Mouse (Mus musculus): ENCODE results near the gene Nufip2.
"Not testable (repeated sequence)": the region's sequence is repeated elsewhere in the genome, so short reads cannot be mapped to it uniquely, and the experiment has no call there.

Nufip2 gene

GRCm38 (mm10) chr11:77713736-77714135 lies 27.8 kb downstream of the Nufip2 start:
- DNase-seq = no peak

DNA sequence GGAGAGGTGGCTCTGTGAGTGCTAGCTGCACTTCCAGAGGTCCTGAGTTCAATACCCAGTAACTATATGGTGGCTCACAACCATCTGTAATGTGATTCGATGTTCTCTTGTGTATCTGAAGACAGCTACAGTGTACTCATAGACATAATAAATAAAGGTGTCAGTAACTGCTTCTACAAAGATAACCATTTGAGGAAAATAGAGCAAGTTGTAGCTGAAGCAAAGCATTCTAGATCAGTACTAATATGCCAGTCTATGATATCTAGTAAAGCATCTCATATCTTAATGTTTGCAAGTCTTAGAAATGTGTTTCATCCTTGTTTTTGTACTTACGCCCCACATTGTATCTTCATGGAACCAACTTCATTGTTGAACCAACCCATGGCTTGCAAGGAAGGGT lies 33.1 kb downstream of the Nufip2 start:
- no peak for DNase-seq

DNA sequence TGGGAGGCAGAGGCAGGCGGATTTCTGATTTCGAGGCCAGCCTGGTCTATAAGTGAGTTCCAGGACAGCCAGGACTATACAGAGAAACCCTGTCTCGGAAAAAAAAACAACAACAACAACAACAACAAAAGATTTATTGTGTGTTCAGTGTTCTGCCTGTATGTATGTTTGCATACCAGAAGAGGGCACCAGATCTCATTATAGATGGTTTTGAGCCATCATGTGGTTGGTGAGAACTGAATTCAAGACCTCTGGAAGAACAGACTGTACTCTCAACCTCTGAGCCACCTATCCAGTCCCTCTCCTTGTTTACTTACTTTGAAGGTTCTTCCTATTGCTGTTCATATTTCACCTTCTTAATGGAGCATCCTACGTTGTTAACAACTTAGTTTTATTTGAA lies 35.4 kb downstream of the Nufip2 start:
- no peak for DNase-seq

- DNase-seq = no peak
Measured at GRCm38 (mm10) chr11:77724766-77725165, 38.8 kb downstream of the Nufip2 start.

DNA sequence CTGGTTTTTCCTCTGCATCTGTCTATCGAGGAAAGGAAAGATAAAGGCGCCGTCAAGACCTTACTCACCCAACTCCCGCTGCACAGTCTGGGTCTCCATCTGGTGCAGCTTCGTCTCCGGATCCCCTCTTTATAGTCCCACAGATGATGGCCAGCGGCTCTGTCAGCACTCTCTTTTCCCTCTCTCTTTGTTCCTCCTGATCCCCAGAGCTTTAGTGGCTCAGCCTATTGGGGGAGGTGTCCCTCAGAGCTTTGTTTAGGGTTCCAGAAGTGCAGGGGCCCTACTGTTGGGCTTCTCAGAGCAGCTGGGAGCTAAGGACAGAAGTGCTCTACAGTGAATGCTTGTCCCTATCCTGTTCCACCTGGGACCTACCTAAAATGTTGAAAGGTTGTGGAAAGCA lies 39.2 kb downstream of the Nufip2 start, which contains the start of gene Cryba1:
Cryba1 (minus strand) TSS at position 101 of the 400 bp plus-strand sequence.
- DNase-seq = no peak

GRCm38 (mm10) chr11:77728587-77728986 lies 42.6 kb downstream of the Nufip2 start:
- no peak for DNase-seq

DNA sequence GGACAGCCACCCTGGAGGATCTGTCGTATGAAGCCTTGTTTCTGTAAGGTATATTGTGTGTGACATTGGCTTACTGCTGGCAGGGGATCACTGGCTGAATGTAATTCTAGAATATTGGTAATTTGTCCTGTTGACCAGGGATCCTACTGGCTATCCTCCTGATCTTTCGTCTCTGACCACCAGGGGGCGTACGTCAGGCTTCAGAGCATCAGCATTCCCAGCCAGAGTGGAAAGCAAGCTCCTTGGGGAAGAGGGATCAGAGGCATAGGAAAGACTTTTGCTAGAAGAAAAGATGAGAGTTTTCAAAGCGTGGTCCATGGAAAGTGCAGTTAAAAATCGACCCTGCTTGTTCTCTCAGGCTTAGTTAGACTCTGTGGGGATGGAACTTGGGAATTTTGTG lies 51.3 kb downstream of the Nufip2 start:
- DNase-seq = peak; percentile 95

GRCm38 (mm10) chr11:77738555-77738954 lies 52.6 kb downstream of the Nufip2 start:
- no peak for DNase-seq

- peak; percentile 72 for DNase-seq
Measured at GRCm38 (mm10) chr11:77743966-77744365, 58.0 kb downstream of the Nufip2 start.

- no peak for DNase-seq
Measured at GRCm38 (mm10) chr11:77746652-77747051, 60.7 kb downstream of the Nufip2 start.

DNA sequence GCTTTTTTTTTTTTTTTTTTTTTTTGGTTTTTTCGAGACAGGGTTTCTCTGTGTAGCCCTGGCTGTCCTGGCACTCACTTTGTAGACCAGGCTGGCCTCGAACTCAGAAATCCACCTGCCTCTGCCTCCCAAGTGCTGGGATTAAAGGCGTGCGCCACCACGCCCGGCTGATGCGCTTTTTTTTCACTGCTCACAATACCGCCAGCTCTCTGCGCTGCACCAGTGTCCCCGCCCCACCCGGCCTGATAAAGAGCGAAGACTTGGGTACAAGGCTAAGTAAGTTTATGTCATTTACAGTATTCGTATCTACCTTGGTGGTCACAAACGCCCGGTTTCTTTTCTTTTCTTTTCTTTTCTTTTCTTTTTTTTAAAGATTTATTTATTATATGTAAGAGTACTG lies 61.1 kb downstream of the Nufip2 start:
- not testable (repeated sequence) for DNase-seq

- no peak for DNase-seq
Measured at GRCm38 (mm10) chr11:77748996-77749395, 63.0 kb downstream of the Nufip2 start.

DNA sequence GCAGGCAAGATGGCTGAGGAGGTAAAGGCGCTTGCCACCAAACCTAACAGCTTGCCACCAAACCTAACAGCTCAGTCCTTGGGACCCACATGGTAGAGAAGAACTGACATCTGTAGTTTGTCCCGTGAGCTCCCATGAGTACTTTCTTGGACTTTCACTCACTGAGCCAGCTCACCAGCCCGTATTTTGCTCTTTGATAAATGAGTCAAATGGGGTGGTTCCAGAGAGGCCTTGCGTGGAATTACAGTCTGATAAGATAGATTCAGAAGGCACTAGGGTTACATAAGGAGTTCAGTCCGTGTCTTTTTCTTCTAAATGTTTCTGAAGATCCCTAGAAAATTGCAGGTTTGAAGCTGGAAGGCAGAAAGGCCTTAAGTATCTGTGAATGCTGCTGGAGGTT lies 66.6 kb downstream of the Nufip2 start:
- no peak for DNase-seq

DNA sequence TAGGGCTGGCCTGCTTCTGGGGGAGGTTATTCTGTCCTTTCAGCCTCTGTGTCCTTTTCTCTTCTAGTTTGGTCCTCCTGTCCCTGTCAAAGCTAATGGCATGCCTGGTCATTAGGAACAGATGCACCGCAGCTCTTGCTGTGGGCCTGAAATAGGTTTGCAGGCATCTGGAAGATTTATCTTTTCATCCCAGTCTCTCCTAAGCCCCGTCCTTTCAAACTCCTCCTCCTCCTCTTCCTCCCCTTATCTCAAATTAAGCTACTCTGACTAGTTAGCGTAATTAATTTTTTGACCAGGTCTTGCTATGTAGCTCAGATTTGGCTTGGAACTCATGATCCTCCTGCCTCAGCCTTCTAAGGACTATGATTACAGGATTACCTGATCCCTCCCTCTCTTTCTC lies 67.5 kb downstream of the Nufip2 start:
- DNase-seq = no peak

GRCm38 (mm10) chr11:77760031-77760430 lies 74.1 kb downstream of the Nufip2 start:
- DNase-seq = no peak

GRCm38 (mm10) chr11:77762783-77763672 lies 77.1 kb downstream of the Nufip2 start, which contains the start of gene Myo18a:
TSS of gene Myo18a (plus strand) at chr11:77763246.
- peak; percentile 86 for DNase-seq

DNA sequence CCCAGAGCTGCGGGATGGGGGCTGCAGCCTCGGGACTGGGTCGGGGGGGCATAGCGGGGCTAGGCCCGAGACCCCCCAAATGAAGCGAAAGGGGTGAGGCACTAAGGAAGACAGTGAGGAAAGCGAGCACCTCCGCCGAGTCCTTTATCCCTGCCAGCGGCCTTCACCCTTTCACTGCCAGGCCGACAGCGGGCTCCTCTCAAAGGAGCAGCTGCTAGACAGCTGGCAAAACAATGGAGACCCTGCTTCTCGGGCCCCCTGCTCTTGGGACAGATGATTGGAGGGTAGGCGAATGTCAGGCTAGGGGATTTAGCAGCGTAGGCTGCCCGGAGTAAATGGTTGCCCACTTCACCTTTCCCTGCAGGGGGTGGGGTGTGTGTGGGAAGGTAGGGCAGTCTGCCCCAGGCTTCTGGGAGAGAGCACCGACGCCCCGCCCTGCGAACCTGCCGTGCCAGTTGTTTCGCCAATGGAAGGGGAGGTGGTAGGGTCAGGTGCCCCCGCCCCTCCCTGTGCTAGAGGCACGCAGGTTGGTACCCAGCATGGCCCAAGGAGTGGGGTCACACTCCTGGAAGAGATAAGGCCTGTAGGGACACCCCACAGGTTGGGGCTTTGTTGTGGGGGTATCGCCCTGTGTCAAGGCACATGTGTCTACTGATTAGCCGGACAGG lies 77.9 kb downstream of the Nufip2 start:
- peak; percentile 90 for DNase-seq

DNA sequence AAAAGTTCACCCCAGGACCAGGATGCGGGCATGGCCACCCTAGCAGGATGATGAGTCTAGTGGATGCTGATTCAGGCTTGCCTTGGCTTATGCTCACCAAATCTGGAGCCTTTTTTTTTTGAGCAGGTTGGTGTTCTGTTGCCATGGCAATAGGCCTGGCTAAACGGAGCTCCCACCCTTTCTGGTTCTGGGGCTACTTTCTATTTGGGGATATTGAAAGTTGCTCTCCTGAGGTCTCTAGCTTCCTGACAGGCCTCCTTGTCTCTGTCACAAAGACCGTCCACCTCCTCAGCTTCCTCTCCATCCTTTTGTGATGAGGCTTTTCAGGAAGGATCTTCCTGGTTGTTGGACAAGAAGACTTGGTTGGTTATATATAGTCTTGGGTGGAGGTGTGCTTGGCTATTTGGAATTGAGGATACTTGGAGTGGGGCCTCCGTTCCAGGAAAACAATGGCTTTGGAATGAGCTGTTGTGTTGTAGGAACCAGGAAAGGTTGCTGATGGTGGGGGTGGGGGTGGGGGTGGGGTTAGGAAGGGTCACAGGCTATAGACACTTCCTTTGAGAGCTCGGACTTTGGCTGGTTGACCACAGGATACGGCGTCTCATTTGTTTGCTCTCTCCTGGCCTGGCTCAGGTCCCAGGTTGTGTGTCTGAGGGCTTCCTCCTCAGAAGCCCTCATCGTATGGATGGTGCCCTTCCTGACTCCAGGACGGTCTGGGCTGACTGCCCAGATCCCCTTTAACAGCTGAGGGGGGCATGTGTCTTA lies 78.9 kb downstream of the Nufip2 start:
- DNase-seq = peak; percentile 79

DNA sequence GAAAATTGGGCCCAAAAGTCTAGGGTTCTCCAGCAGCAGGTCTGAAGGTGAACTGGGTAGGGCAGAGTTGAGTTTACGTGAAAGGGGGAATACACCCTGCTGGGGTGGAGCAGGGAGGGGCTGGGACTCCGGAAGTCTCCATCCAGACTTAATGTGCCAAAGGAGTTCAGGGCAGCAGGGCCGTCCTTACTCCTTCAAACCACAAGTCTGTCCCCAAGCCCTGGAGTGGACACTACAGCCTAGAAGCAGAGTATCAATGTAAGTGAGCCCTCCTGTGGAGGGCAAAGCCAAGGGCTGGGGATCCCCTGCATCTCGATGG lies 79.5 kb downstream of the Nufip2 start:
- DNase-seq = peak; percentile 48

- DNase-seq = peak; percentile 76
Measured at GRCm38 (mm10) chr11:77766351-77767001, 80.5 kb downstream of the Nufip2 start.

DNA sequence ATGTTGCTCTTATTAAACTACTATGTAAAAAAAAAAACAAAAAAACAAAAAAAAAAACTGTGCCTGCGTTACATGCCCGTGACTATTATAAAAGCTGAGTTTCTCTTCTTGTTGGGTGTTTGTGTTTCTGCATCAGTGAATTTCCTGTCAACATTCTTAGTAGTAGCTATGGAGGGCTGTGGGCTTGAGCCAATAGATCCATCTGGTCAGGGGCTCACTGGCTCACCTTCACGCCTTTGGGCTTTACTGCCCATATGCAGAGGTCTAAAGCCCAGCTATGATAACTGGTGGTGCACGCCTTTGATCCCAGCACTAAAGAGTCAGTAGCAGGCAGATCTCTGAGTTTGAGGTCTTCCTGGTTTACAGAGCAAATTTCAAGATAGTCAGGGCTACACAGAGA lies 83.5 kb downstream of the Nufip2 start:
- DNase-seq = no peak

GRCm38 (mm10) chr11:77770346-77770745 lies 84.4 kb downstream of the Nufip2 start:
- DNase-seq = no peak
